8 mouse cellular contexts compared by ENCODE assay signal in the genomic region with DNA sequence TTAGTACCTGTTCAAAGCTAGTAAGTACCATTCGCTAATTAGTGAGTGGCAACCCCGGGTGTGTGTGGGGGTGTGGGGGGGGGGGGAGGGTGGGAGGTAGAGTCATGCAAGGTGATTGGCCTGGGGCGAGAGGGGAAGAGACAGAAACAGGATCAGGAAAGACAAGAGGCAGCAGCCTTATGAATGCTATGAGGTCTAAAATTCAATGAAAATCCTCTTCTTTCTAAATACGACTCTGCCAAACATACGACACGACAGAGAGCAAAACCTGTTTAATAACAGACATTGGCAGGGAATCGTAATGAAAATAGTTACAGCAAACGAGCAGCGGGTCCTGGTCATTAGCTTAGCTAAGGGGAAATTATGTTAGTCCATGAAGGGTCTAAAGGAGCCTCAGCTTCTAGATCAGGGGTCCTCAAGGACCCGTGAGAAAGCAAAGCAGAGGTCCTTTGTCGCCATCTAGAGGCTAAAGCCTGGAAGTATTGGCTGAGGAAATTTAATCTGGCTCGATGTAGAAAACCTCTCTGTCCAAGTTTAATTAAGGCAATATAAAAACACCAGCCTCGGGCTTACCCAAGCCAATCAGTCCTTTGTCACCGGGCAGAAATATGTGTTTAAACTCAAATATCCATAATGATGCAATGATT. TPM values are rescaled to one million over a fixed set of nuclear protein-coding genes. Genes with fewer than 3 reads are reported as not detected.
DNase-seq lines count a peak whose midpoint lies in the region; ATAC-seq and TF ChIP-seq lines count a peak whose summit lies in the region.

No protein-coding gene starts in this region.

- H3K36me3 ChIP-seq in MEL (ENCODE audit: control insufficient read depth in 1 of 2, insufficient read depth in 2 of 2, low read length in 2 of 2), result no peaks in the 10 kb centered on the region
- no peaks in the 10 kb centered on the region for H3K36me3 ChIP-seq in forebrain, embryonic 16.5 days (ENCODE audit: control insufficient read depth, insufficient read depth)
- no peaks in the 10 kb centered on the region for H3K36me3 ChIP-seq in midbrain, embryonic 10.5 days

- no peak for TF ChIP-seq EP300 in MEL (IDR thresholded peaks at IDR 0.05; ENCODE audit: low read depth in 1 of 2, low read length in 2 of 2)

- peak overlapping the region; percentile 23 to 51 for H3K4me3 ChIP-seq in MEL (ENCODE audit: control insufficient read depth in 1 of 2, insufficient read depth in 1 of 2, low read depth in 2 of 2, low read length in 2 of 2)
- H3K4me3 ChIP-seq in forebrain, embryonic 16.5 days (replicated peaks; ENCODE audit: low read length), result no peak overlapping the region
- peak overlapping the region; percentile 38 for H3K4me3 ChIP-seq in midbrain, embryonic 10.5 days

- peak; percentile 77 for TF ChIP-seq RAD21 in MEL (IDR thresholded peaks at IDR 0.05; ENCODE audit: low read depth, low read length)

- ATAC-seq in forebrain, embryonic 16.5 days, result peak; percentile 94

- TF ChIP-seq POLR2A in MEL (IDR thresholded peaks at IDR 0.05; ENCODE audit: control insufficient read depth in 1 of 2, insufficient read depth in 1 of 2, low read depth in 1 of 2, low read length in 2 of 2, poor library complexity in 1 of 2), result no peak

- H3K9ac ChIP-seq in MEL (ENCODE audit: control insufficient read depth, low read depth, low read length, poor library complexity, severe bottlenecking), result 0 out of 2 replicates have a peak overlapping the region, but pooled peaks have one; percentile 6
- no peak overlapping the region for H3K9ac ChIP-seq in forebrain, embryonic 16.5 days (replicated peaks; ENCODE audit: low read depth, low read length)

- no peaks in the 10 kb centered on the region for H3K79me2 ChIP-seq in MEL (ENCODE audit: control insufficient read depth, insufficient read depth, low read length, poor library complexity)

- peaks cover 0 to 3% of the 10 kb centered on the region in 2 experiments; a peak in 3 of 4 replicates for H3K27me3 ChIP-seq in MEL (ENCODE audit: control insufficient read depth in 1 of 2, insufficient read depth in 2 of 2, low read length in 2 of 2)
- H3K27me3 ChIP-seq in forebrain, embryonic 16.5 days (replicated peaks; ENCODE audit: control insufficient read depth, insufficient read depth, low read length), result peaks cover 12% of the 10 kb centered on the region
- peaks cover 51% of the 10 kb centered on the region for H3K27me3 ChIP-seq in midbrain, embryonic 10.5 days (ENCODE audit: low read depth, poor library complexity, severe bottlenecking)

- no peaks in the 10 kb centered on the region for H3K4me1 ChIP-seq in MEL (ENCODE audit: control insufficient read depth in 1 of 2, insufficient read depth in 2 of 2, low read length in 2 of 2)
- H3K4me1 ChIP-seq in forebrain, embryonic 16.5 days (replicated peaks; ENCODE audit: control insufficient read depth, insufficient read depth, low read length), result no peaks in the 10 kb centered on the region; the same call in 1 of the 2 replicates
- H3K4me1 ChIP-seq in midbrain, embryonic 10.5 days, result peaks cover 16% of the 10 kb centered on the region

- H3K27ac ChIP-seq in MEL (ENCODE audit: control insufficient read depth, low read depth, low read length), result no peak overlapping the region
- no peak overlapping the region for H3K27ac ChIP-seq in forebrain, embryonic 16.5 days (ENCODE audit: low read length)
- no peak overlapping the region for H3K27ac ChIP-seq in midbrain, embryonic 10.5 days (replicated peaks)

- H3K4me2 ChIP-seq in forebrain, embryonic 16.5 days (ENCODE audit: low read length), result peak overlapping the region; percentile 34

- WGBS in forebrain, embryonic 16.5 days, result 15% methylated on average over 14 of the region's 14 CpGs
- WGBS in midbrain, embryonic 10.5 days, result 26% methylated on average over 14 of the region's 14 CpGs

- TF ChIP-seq CTCF in MEL (IDR thresholded peaks at IDR 0.05 in 2 of 3, conservative IDR thresholded peaks at IDR 0.05 in 1 of 3; ENCODE audit: control insufficient read depth in 1 of 3, insufficient read depth in 1 of 3, low read depth in 2 of 3, low read length in 3 of 3, poor library complexity in 1 of 3, severe bottlenecking in 1 of 3), result peak; percentile 63 to 89 (median 82)

- no peaks in the 10 kb centered on the region for H3K9me3 ChIP-seq in MEL (replicated peaks; ENCODE audit: insufficient read depth, low read length)
- no peaks in the 10 kb centered on the region for H3K9me3 ChIP-seq in forebrain, embryonic 16.5 days (ENCODE audit: control insufficient read depth, low read length)
- no peaks in the 10 kb centered on the region for H3K9me3 ChIP-seq in midbrain, embryonic 10.5 days (replicated peaks)

- intact Hi-C loops in gastrocnemius, postnatal 36 days (cut with DNase I), result no loop called here

- peak; percentile 77 for DNase-seq in MEL (ENCODE audit: low read depth, low spot score)
- DNase-seq in brain, adult 2 months (ENCODE audit: low read depth, low spot score), result peak; percentile 69
- DNase-seq in induced T-regulatory cell, adult 2 months (ENCODE audit: low read depth), result peak; percentile 18
- DNase-seq in left cerebral cortex, adult 18-20 months (ENCODE audit: low spot score in 2 of 2), result peak; percentile 23 to 24
- peak; percentile 68 for DNase-seq in midbrain, embryonic 10.5 days (ENCODE audit: low spot score)
- DNase-seq in telencephalon, adult 2 months (ENCODE audit: low read depth, low spot score), result peak; percentile 28
- DNase-seq in gastrocnemius, postnatal 36 days, result no peak

TF ChIP-seq in MEL, 35 proteins besides CTCF, POLR2A, EP300 and RAD21:
- TF ChIP-seq BHLHE40 (IDR thresholded peaks at IDR 0.05; ENCODE audit: borderline replicate concordance, low read depth, low read length) (0 out of 2 replicates have a peak, but pooled peaks have one; percentile 15), SIN3A (IDR thresholded peaks at IDR 0.05; ENCODE audit: low read length) (no peak), TCF12 (IDR thresholded peaks at IDR 0.05; ENCODE audit: low read depth, low read length) (no peak), ZC3H11A (IDR thresholded peaks at IDR 0.05; ENCODE audit: low read depth, low read length) (peak; percentile 52), NRF1 (IDR thresholded peaks at IDR 0.05; ENCODE audit: insufficient read depth, low read depth, low read length, poor library complexity, severe bottlenecking) (no peak), MYC (IDR thresholded peaks at IDR 0.05; ENCODE audit: low read depth, low read length) (0 out of 2 replicates have a peak, but pooled peaks have one; percentile 16), ZMIZ1 (IDR thresholded peaks at IDR 0.05; ENCODE audit: low read depth, low read length) (no peak), ELF1 (IDR thresholded peaks at IDR 0.05; ENCODE audit: low read depth, low read length) (no peak), SMC3 (IDR thresholded peaks at IDR 0.05; ENCODE audit: low read depth, low read length) (peak; percentile 59)
TF ChIP-seq in MEL: peak in this region for 4.

RNA-seq across cellular contexts. Expression of a gene that starts 23.6 kb away (rescaled TPM):
- total RNA-seq in MEL (2012; rRNA removed), result not detected in 2 replicates
- polyA plus RNA-seq in MEL (2012; ENCODE audit: insufficient read depth in 1 of 2, insufficient read length in 2 of 2, low read depth in 1 of 2, low replicate concordance in 2 of 2, missing spikeins in 1 of 2), result not detected
- not detected in 2 replicates for polyA plus RNA-seq in forebrain, embryonic 16.5 days (2015; fragmentation: Nextera tagmentation; extraction: Ambion mirVana)
- under 1 TPM in 1 of 2 experiments, not detected in 1; 0.40 TPM for total RNA-seq in left cerebral cortex, adult 18-20 months (2021)
- polyA plus RNA-seq in midbrain, embryonic 10.5 days (2016; fragmentation: Nextera tagmentation; extraction: Ambion mirVana), result 24.8 and 28.3 TPM in 2 replicates
- not detected for total RNA-seq in gastrocnemius, postnatal 36 days (2021)

RNA-seq across cellular contexts. Expression of a gene that starts 54.9 kb away (rescaled TPM):
- 1.7 and 2.5 TPM in 2 replicates for total RNA-seq in MEL (2012; rRNA removed)
- 1 to 10 TPM in 1 of 2 experiments, not detected in 1; 4.5 TPM for polyA plus RNA-seq in MEL (2012; ENCODE audit: insufficient read depth in 1 of 2, insufficient read length in 2 of 2, low read depth in 1 of 2, low replicate concordance in 2 of 2, missing spikeins in 1 of 2)
- polyA plus RNA-seq in forebrain, embryonic 16.5 days (2015; fragmentation: Nextera tagmentation; extraction: Ambion mirVana), result 0.07 TPM in 1 of 2 replicates, not detected in the other
- total RNA-seq in left cerebral cortex, adult 18-20 months (2021), result not detected
- 0.56 and 0.63 TPM in 2 replicates for polyA plus RNA-seq in midbrain, embryonic 10.5 days (2016; fragmentation: Nextera tagmentation; extraction: Ambion mirVana)
- total RNA-seq in gastrocnemius, postnatal 36 days (2021), result under 1 TPM in 1 of 2 experiments, not detected in 1; 0.12 TPM

Comparison
In these comparisons a context has a peak if more than half of its experiments do, and no peak if none do; other contexts are left out.
1. DNase-seq: peak in MEL (single experiment), brain, adult 2 months (single experiment), induced T-regulatory cell, adult 2 months (single experiment), left cerebral cortex, adult 18-20 months (2 of 2), midbrain, embryonic 10.5 days (single experiment) and telencephalon, adult 2 months (single experiment); none in gastrocnemius, postnatal 36 days (0 of 2).